Mouse (Mus musculus) embryo, embryonic 11.5 days (tissue): ENCODE results near the gene Ebf1.

ENCODE experiments used
- DNase-seq: peaks from one replicate; pipeline ENCODE4 v3.0.0-alpha.2; 2012; ENCODE audit warnings: low read depth, low spot score

The Ebf1 gene

GRCm38 (mm10) chr11:45012081-45012480 is 395.0 kb downstream of the Ebf1 start:
- DNase-seq: no peak

- no peak for DNase-seq
These were observed 400.4 kb downstream of the Ebf1 start for GRCm38 (mm10) chr11:45017493-45017892.

- no peak for DNase-seq
These were observed 408.9 kb downstream of the Ebf1 start for GRCm38 (mm10) chr11:45026012-45026411.

- DNase-seq: no peak
These were observed 409.6 kb downstream of the Ebf1 start for GRCm38 (mm10) chr11:45026674-45027073.

- no peak for DNase-seq
These were observed 410.0 kb downstream of the Ebf1 start for GRCm38 (mm10) chr11:45027076-45027475.

GRCm38 (mm10) chr11:45055744-45056610 is 438.9 kb downstream of the Ebf1 start:
- DNase-seq: no peak
